Mouse (Mus musculus) heart, embryonic 15.5 days (tissue): ENCODE measurements at regions not wholly inside any gene's neighbourhood (a gene's known extent, or its start where the extent isn't known, plus 50 kb on each side); places are given as distances from the start of the nearest gene placed in this dataset.
A peak's percentile ranks its signal among the peaks of the same experiment; 100 is the strongest.

Experiments
- ATAC-seq: fragments of 200-750 bp; cut with Nextera tagmentation; replicated peaks from 2 replicates; pipeline ENCODE4 v1.8.0; 2017; ENCODE audit warnings: low read depth, moderate TSS enrichment; ENCODE audit not compliant: insufficient number of reproducible peaks, insufficient read depth, low FRiP score
- H3K27ac ChIP-seq: fragments of 300-500 bp; sonication (generic); 2 replicates; pipeline ENCODE4 v1.5.1; 2015; ENCODE audit warnings: mild to moderate bottlenecking, inconsistent platforms
- H3K27me3 ChIP-seq: fragments of 300-500 bp; sonication (generic); 2 replicates; pipeline ENCODE4 v1.6.1; 2015; ENCODE audit warnings: inconsistent platforms
- H3K36me3 ChIP-seq: fragments of 300-500 bp; sonication (generic); 2 replicates; pipeline ENCODE4 v1.6.1; 2015; ENCODE audit warnings: mild to moderate bottlenecking, inconsistent platforms
- H3K4me1 ChIP-seq: fragments of 300-500 bp; sonication (generic); replicated peaks from 2 replicates; pipeline ENCODE4 v1.6.1; 2015; ENCODE audit warnings: inconsistent platforms
- H3K4me2 ChIP-seq: fragments of 300-500 bp; sonication (generic); 2 replicates; pipeline ENCODE4 v1.6.1; 2015; ENCODE audit warnings: inconsistent platforms, mild to moderate bottlenecking, moderate library complexity
- H3K4me3 ChIP-seq: fragments of 300-500 bp; sonication (generic); 2 replicates; pipeline ENCODE4 v1.5.1; 2015; ENCODE audit warnings: mild to moderate bottlenecking, inconsistent platforms
- H3K9ac ChIP-seq: fragments of 300-500 bp; sonication (generic); 2 replicates; pipeline ENCODE4 v1.6.1; 2015; ENCODE audit warnings: mild to moderate bottlenecking, inconsistent platforms
- H3K9me3 ChIP-seq: fragments of 300-500 bp; sonication (generic); replicated peaks from 2 replicates; pipeline ENCODE4 v1.6.1; 2016; ENCODE audit warnings: inconsistent platforms
- WGBS: fragments of 180-500 bp; shearing (Covaris S2); methylation state at CpG from one replicate; pipeline ENCODE4 v1.1.7; 2015; ENCODE audit warnings: mixed read lengths; 5-methylcytosine and 5-hydroxymethylcytosine counted together

DNA sequence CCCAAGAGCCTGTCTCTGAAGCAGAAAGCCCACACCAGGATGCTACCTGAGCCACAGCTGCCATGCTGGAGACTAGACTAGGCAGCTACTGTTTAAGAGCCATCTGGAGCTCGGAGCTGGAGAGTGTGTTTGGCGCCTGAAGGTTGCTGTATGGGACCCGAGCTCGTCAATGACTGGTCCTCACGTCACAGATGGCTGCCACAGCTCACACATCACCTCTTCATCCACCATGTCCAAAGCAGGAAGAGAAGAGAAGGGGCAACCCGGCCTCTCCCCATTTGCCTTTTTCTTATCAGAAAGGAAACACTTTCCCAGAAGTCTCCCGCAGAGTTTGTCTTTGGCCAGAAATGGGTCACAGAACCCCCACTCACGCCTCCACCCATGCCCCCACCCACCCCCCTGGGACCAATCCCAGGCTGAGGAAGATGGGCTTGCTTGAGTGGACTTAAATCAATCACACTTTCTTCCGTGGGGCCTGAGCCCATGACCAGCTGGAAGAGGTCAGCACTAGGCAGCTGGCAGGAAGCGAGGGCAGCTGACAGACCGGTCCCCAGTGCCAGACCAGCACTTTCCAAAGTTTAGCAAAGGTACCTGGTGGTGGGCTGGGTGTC lies 53.5 kb upstream of the Ptpn1 start:
- peaks cover 8% of the 10 kb centered on the region; the same call in 1 of the 2 replicates for H3K4me1 ChIP-seq
- no peaks in the 10 kb centered on the region for H3K27me3 ChIP-seq
- 41% methylated on average over 11 of the region's 11 CpGs for WGBS
- H3K9me3 ChIP-seq, result no peaks in the 10 kb centered on the region
- no peak overlapping the region for H3K4me2 ChIP-seq
- H3K4me3 ChIP-seq, result no peak overlapping the region
- no peak overlapping the region for H3K27ac ChIP-seq
- H3K36me3 ChIP-seq, result no peaks in the 10 kb centered on the region
- ATAC-seq, result no peak
- no peak overlapping the region for H3K9ac ChIP-seq

GRCm38 (mm10) chr2:167877254-167877870 lies 54.5 kb upstream of the Ptpn1 start:
- no peak overlapping the region for H3K9ac ChIP-seq
- no peak overlapping the region for H3K4me3 ChIP-seq
- no peaks in the 10 kb centered on the region for H3K9me3 ChIP-seq
- H3K4me1 ChIP-seq, result peaks cover 8% of the 10 kb centered on the region; the same call in 1 of the 2 replicates
- H3K4me2 ChIP-seq, result no peak overlapping the region
- WGBS, result 41% methylated on average over 11 of the region's 11 CpGs
- no peaks in the 10 kb centered on the region for H3K27me3 ChIP-seq
- H3K36me3 ChIP-seq, result no peaks in the 10 kb centered on the region
- no peak for ATAC-seq
- H3K27ac ChIP-seq, result no peak overlapping the region

- H3K9ac ChIP-seq, result no peak overlapping the region
- H3K4me1 ChIP-seq, result peaks cover 2% of the 10 kb centered on the region
- no peaks in the 10 kb centered on the region for H3K9me3 ChIP-seq
Observed at GRCm38 (mm10) chr2:167872507-167872906, 59.4 kb upstream of the Ptpn1 start.

GRCm38 (mm10) chr2:167870153-167870552 lies 61.7 kb upstream of the Ptpn1 start:
- Histone ChIP-seq H3K27ac (no peak overlapping the region), H3K4me1 (peaks cover 19% of the 10 kb centered on the region), H3K4me3 (no peak overlapping the region), H3K9me3 (no peaks in the 10 kb centered on the region), H3K27me3 (peaks cover 10% of the 10 kb centered on the region; the same call in 1 of the 2 replicates), H3K36me3 (no peaks in the 10 kb centered on the region), H3K4me2 (no peak overlapping the region), H3K9ac (no peak overlapping the region)
- no peak for ATAC-seq
- WGBS, result 80% methylated on average over 6 of the region's 6 CpGs

More at GRCm38 (mm10) chr2:167872507-167872906, 59.4 kb upstream of the Ptpn1 start:
- H3K27ac ChIP-seq, result no peak overlapping the region
- no peak overlapping the region for H3K4me3 ChIP-seq
- no peak overlapping the region for H3K4me2 ChIP-seq
- H3K36me3 ChIP-seq, result no peaks in the 10 kb centered on the region
- ATAC-seq, result no peak
- 89% methylated on average over 4 of the region's 4 CpGs for whole genome bisulfite sequencing
- H3K27me3 ChIP-seq, result peaks cover 10% of the 10 kb centered on the region; the same call in 1 of the 2 replicates

- peak; percentile 85 for ATAC-seq
- Histone ChIP-seq H3K9ac (no peak overlapping the region), H3K36me3 (no peaks in the 10 kb centered on the region), H3K27me3 (peaks cover 10% of the 10 kb centered on the region; the same call in 1 of the 2 replicates), H3K4me2 (0 out of 2 replicates have a peak overlapping the region, but pooled peaks have one; percentile 9), H3K27ac (peak overlapping the region; percentile 69), H3K9me3 (no peaks in the 10 kb centered on the region), H3K4me1 (peaks cover 42% of the 10 kb centered on the region), H3K4me3 (no peak overlapping the region)
- 15% methylated on average over 10 of the region's 10 CpGs for WGBS
Observed at GRCm38 (mm10) chr2:167866751-167867150, 65.1 kb upstream of the Ptpn1 start.

DNA sequence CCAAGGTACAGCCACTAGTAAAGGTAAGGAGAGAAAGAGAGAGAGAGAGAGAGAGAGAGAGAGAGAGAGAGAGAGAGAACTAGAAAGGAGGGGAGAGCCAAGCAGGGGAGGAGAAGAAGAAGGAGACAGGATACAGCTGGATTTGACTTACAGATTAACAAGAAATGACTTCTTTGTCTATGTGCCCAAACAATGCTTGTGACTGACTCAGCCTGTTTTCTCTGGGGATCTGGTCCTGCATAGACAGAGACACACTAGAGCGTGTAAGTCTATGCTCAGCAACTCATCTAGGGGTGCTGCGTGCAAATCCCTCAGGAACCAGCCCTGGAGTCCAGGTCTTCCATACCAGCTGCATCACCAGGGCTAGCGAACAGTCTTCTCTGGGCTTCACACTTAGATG lies 66.3 kb upstream of the Ptpn1 start:
- peak overlapping the region; percentile 40; the same call in 1 of the 2 replicates for H3K27ac ChIP-seq
- H3K4me2 ChIP-seq, result no peak overlapping the region
- peaks cover 10% of the 10 kb centered on the region; the same call in 1 of the 2 replicates for H3K27me3 ChIP-seq
- H3K9ac ChIP-seq, result no peak overlapping the region
- WGBS, result 73% methylated on average over 3 of the region's 3 CpGs
- no peak overlapping the region for H3K4me3 ChIP-seq
- peaks cover 53% of the 10 kb centered on the region for H3K4me1 ChIP-seq
- no peaks in the 10 kb centered on the region for H3K9me3 ChIP-seq
- no peaks in the 10 kb centered on the region for H3K36me3 ChIP-seq
- ATAC-seq, result no peak

GRCm38 (mm10) chr2:167864672-167865071 lies 67.2 kb upstream of the Ptpn1 start:
- Histone ChIP-seq H3K27ac (peak overlapping the region; percentile 40), H3K4me3 (no peak overlapping the region), H3K9me3 (no peaks in the 10 kb centered on the region), H3K9ac (no peak overlapping the region), H3K36me3 (no peaks in the 10 kb centered on the region), H3K27me3 (peaks cover 10% of the 10 kb centered on the region; the same call in 1 of the 2 replicates), H3K4me1 (peaks cover 59% of the 10 kb centered on the region), H3K4me2 (no peak overlapping the region)
- WGBS, result 70% methylated on average over 7 of the region's 7 CpGs
- ATAC-seq, result no peak

DNA sequence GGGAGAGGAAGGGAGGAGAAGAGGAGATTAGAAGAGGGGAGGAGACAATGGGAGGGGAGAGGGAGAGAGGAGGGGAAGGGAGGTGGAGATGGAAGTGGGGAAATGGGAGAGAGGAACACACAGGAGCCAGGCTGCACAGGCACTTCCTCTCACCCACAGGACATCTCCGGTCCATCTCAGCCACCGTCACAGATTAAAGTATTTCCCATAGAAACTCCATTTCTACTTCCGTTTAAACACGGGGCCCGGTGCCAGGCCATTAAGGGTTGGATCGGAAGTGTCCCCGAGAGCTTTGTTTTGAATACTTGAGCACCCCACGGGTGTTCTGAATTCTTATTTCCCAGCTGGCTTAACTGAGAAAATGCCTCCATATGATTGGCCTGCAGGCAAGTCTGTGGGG lies 67.6 kb upstream of the Ptpn1 start:
- Histone ChIP-seq H3K27me3 (peaks cover 9% of the 10 kb centered on the region; the same call in 1 of the 2 replicates), H3K9ac (no peak overlapping the region), H3K36me3 (no peaks in the 10 kb centered on the region), H3K4me1 (peaks cover 62% of the 10 kb centered on the region), H3K9me3 (no peaks in the 10 kb centered on the region), H3K4me3 (no peak overlapping the region), H3K4me2 (no peak overlapping the region), H3K27ac (peak overlapping the region; percentile 40)
- 49% methylated on average over 8 of the region's 8 CpGs for WGBS
- no peak for ATAC-seq

- ATAC-seq, result no peak
- Histone ChIP-seq H3K4me1 (peaks cover 62% of the 10 kb centered on the region), H3K9ac (0 out of 2 replicates have a peak overlapping the region, but pooled peaks have one; percentile 9), H3K4me2 (no peak overlapping the region), H3K36me3 (no peaks in the 10 kb centered on the region), H3K27ac (peak overlapping the region; percentile 40), H3K4me3 (no peak overlapping the region), H3K9me3 (no peaks in the 10 kb centered on the region), H3K27me3 (peaks cover 5% of the 10 kb centered on the region; the same call in 1 of the 2 replicates)
- WGBS, result 46% methylated on average over 6 of the region's 6 CpGs
Observed at GRCm38 (mm10) chr2:167863616-167864015, 68.2 kb upstream of the Ptpn1 start.

DNA sequence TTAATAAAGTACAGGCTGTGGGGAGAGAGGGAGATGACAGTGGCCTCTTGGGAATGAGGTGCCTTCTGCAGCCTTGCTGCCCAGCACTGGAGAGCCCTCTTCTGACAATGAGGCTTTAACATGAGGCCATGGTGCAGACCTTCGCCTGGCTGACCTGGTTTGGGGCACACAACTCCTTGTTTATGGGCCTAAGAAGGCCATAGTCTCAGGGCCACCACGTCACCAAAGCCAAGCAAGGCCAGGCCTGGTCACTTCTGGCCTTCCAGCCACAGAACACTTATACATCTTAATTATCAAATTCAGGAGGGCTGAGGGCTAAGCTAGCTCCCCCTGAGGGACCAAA lies 70.7 kb upstream of the Ptpn1 start:
- Histone ChIP-seq H3K4me2 (no peak overlapping the region), H3K4me3 (no peak overlapping the region), H3K9ac (no peak overlapping the region), H3K27me3 (no peaks in the 10 kb centered on the region), H3K27ac (peak overlapping the region; percentile 75), H3K36me3 (no peaks in the 10 kb centered on the region), H3K4me1 (peaks cover 57% of the 10 kb centered on the region), H3K9me3 (no peaks in the 10 kb centered on the region)
- no peak for ATAC-seq
- WGBS, result 90% methylated on average over 2 of the region's 2 CpGs

DNA sequence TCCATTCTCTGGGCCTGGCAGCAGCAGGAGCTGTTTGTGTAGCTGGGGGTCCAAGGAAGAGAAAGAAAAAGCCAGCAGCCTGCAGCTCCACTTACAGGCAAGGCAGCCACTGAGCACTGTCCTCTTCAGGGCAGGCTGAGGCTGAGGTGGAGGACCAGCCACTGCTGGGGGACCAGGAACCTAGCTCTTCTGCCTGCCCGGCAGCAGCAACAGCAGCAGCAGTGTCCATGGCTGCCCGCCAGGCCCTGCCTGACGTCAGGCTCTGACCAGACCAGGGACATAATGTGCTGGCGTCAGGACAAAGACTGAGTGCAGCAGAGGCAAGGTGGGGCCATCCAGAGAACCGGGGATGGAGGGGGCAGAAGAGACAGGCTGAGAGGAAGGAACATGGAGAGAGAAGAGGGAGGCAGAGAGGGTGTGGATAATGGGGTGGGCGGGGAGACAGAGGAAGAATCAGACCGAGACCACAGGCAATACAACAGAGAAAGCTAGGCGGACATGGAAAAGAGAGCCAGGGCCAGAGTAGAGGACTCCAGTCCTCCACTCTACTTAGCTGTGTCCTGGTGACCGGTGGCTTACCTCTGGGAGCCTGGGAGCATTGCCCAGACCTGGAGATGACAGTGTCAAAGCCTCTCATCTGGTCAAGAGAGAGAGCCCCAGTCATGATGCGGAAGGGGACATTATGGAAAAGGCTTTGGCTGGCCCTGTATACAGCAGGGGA lies 71.2 kb upstream of the Ptpn1 start:
- H3K4me2 ChIP-seq, result 0 out of 2 replicates have a peak overlapping the region, but pooled peaks have one; percentile 5
- H3K27ac ChIP-seq, result peak overlapping the region; percentile 75
- no peak overlapping the region for H3K4me3 ChIP-seq
- WGBS, result 30% methylated on average over 10 of the region's 10 CpGs
- peak; percentile 81 for ATAC-seq
- no peaks in the 10 kb centered on the region for H3K27me3 ChIP-seq
- no peaks in the 10 kb centered on the region for H3K9me3 ChIP-seq
- H3K9ac ChIP-seq, result no peak overlapping the region
- H3K36me3 ChIP-seq, result no peaks in the 10 kb centered on the region
- peaks cover 55% of the 10 kb centered on the region for H3K4me1 ChIP-seq
